Mouse (Mus musculus) testis, adult 2 months (tissue): Measurements from ENCODE around the gene Prkd3.

Experiments
- CTCF ChIP-seq: fragments of 200-500 bp; IDR thresholded peaks from 2 replicates; pipeline ENCODE4 v1.5.1; 2012; ENCODE audit warnings: low read depth, mild to moderate bottlenecking, inconsistent platforms, low read length, moderate library complexity; ENCODE audit not compliant: control insufficient read depth, insufficient read depth, insufficient replicate concordance
- POLR2A ChIP-seq: fragments of 200-500 bp; IDR thresholded peaks from 2 replicates; pipeline ENCODE4 v1.6.1; 2012; ENCODE audit warnings: low read depth, mild to moderate bottlenecking, inconsistent platforms, low read length, moderate library complexity; ENCODE audit not compliant: control insufficient read depth

- no peak for TF ChIP-seq POLR2A
- no peak for TF ChIP-seq CTCF
Observed at GRCm38 (mm10) chr17:79018422-79018821, 2.2 kb downstream of the Prkd3 start.
